Mouse (Mus musculus): ENCODE results near the gene Hmga2.
"Not testable (repeated sequence)": the region's sequence is repeated elsewhere in the genome, so short reads cannot be mapped to it uniquely, and the experiment has no call there.

Gene Hmga2

DNA sequence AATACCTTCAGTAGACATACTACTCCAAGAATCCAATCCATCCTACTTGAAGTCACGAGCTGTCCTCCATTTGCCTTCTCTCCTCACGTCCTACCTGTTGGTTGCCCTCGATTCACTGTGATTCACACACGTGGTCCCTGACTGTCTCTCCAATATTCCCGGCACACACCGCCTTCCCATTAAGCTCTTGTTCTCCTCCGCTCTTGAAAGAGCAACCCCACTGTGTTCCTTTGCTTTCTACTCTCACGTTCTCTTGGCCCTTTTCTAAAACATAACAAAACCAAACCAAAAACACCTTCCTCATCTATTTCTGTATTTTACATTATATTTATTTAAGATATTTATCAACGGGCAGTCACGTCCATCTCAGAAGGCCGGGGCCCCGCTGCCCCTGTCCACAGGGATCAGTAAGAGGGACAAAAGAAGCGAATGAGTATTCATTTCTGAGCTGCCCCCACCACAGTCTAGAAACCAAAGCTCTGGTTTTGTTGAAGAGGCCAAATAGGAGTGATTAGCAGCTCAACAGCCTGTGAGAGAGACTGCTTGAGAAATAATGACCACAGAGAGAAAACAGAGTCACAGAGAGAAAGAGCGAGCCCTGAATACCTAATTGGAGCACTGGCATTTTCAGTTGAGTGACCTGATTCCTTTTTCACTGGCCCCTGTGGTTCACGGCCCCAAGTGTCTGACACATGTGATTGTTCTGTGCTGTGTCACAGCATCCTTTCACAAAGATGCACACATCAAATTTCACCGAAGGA, 131.5 kb downstream of the Hmga2 start:
- no peak for DNase-seq (ENCODE audit: low read depth)

DNA sequence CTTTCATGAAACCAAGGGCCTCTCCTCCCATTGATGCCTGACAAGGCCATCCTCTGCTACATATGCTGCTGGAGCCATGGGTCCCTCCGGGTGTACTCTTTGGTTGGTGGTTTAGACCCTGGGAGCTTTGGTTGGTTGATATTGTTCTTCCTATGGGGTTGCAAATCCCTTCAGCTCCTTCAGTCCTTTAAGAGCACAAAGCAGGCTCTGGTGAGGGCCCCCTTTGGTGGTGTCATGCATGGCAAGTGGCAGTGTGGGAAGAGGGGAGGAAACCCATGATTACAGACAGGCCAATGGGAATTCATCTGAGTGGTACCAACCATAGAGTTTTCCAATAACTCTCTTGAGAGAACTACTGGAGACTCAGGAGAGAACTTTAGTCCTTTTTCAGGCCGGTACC, 136.4 kb downstream of the Hmga2 start:
- DNase-seq (ENCODE audit: low read depth) = not testable (repeated sequence)

- DNase-seq (ENCODE audit: low read depth) = no peak
Measured at GRCm38 (mm10) chr10:120339324-120339723, 136.9 kb downstream of the Hmga2 start.

GRCm38 (mm10) chr10:120338841-120339240, 137.4 kb downstream of the Hmga2 start:
- no peak for DNase-seq (ENCODE audit: low read depth)

- not testable (repeated sequence) for DNase-seq (ENCODE audit: low read depth)
Measured at GRCm38 (mm10) chr10:120338431-120338830, 137.8 kb downstream of the Hmga2 start.

DNA sequence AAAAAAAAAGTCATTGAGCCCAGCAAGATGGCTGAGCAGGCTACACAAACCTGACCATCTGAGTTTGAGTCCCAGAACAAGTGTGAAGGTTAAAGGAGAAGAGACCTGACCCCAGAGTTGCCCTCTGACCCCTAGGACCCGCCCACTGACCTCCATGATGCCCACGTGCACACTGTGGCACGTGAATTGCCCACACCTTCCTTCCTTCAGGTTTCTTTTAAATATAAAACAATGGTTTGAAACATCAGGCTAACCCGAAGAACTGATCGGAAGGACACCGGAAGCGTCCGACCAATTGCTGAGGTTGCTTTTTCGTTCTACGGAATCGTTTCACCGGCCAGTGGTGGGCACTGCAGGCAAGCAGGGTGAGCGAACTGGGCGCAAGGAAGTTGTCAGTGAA, 148.3 kb downstream of the Hmga2 start:
- DNase-seq (ENCODE audit: low read depth) = no peak

- DNase-seq (ENCODE audit: low read depth) = no peak
Measured at GRCm38 (mm10) chr10:120323584-120324203, 152.6 kb downstream of the Hmga2 start.

DNA sequence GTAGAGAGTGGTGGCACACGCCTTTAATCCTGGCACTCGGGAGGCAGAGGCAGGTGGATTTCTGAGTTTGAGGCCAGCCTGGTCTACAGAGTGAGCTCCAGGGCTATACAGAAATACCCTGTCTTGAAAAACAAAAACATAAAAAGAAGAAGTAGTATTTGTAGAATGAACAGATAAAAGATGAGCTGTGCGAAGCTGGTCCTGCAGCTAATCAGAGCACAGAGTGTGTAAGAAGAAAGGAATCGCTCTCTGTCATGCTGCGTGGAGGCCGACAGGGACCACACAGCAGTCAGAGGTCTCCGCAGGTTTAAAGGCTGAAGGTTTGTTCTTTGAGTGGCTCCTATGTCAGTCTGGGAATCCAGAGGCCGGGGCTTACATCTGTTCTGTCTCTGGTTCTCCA, 153.5 kb downstream of the Hmga2 start:
- DNase-seq (ENCODE audit: low read depth) = no peak

DNA sequence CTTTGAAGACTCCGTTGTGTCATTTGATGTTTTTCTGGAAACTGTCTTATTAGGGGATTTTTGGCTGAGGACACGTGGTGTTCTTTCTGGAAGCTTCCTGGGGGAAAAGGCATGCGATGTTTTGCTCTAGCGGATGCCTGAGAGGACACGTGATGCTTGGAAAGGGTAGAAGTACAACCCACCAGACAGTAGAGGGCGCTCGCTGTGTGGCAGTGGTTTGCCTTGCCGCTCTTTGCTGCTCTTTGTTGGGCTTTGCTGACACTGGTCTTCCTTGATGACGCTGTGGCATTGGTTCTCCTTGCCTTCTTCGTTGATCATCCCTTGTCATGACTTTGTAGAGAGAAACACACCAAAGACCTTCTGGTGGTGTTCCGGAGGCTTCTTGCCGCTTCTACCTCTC, 156.7 kb downstream of the Hmga2 start:
- no peak for DNase-seq (ENCODE audit: low read depth)

Data from naive thymus-derived CD4-positive, alpha-beta T cell, adult 2 months (primary cell).